Mouse (Mus musculus) myocyte (in vitro differentiated cells): Measurements from ENCODE around the gene Slc25a45. TPM values are rescaled to one million over a fixed set of nuclear protein-coding genes. Genes with fewer than 3 reads are reported as not detected.
"Not testable (repeated sequence)": the region's sequence is repeated elsewhere in the genome, so short reads cannot be mapped to it uniquely, and the experiment has no call there.

Experiments
- H3K27me3 ChIP-seq: one replicate; pipeline ENCODE4 v1.6.1; 2011; ENCODE audit not compliant: control insufficient read depth, insufficient read depth, insufficient read length
- H3K36me3 ChIP-seq: one replicate; pipeline ENCODE4 v1.6.1; 2011; ENCODE audit not compliant: control insufficient read depth, insufficient read depth
- H3K4me2 ChIP-seq: one replicate; pipeline ENCODE4 v1.6.1; 2011; ENCODE audit warnings: low read depth, control low read depth
- H3K4me3 ChIP-seq: one replicate; pipeline ENCODE4 v1.5.1; 2011; ENCODE audit warnings: mild to moderate bottlenecking, control low read depth, moderate library complexity
- H3K79me2 ChIP-seq: one replicate; pipeline ENCODE4 v1.6.1; 2011; ENCODE audit not compliant: control insufficient read depth, insufficient read depth
- H3ac ChIP-seq: one replicate; pipeline ENCODE4 v1.6.1; 2011; ENCODE audit not compliant: control insufficient read depth, insufficient read length
- CEBPB ChIP-seq: IDR thresholded peaks from 2 replicates; pipeline ENCODE4 v1.6.1; 2011; ENCODE audit warnings: mild to moderate bottlenecking, moderate library complexity; ENCODE audit not compliant: poor library complexity, insufficient read depth, severe bottlenecking
- E2F4 ChIP-seq: IDR thresholded peaks from one replicate; pipeline ENCODE4 v1.6.1; 2011; ENCODE audit warnings: mild to moderate bottlenecking, control low read depth, moderate library complexity; ENCODE audit not compliant: insufficient read depth
- MAX ChIP-seq: IDR thresholded peaks from one replicate; pipeline ENCODE4 v1.6.1; 2011; ENCODE audit warnings: low read depth, mild to moderate bottlenecking, control low read depth
- MYOD1 ChIP-seq, 3 experiments: IDR thresholded peaks; one replicate each; pipeline ENCODE4 v1.6.1; 2011; ENCODE audit warnings: control low read depth in 2 of 3, low read depth in 2 of 3, mild to moderate bottlenecking in 2 of 3, moderate library complexity in 1 of 3; ENCODE audit not compliant: insufficient read length in 2 of 3, control insufficient read depth in 1 of 3
- MYOG ChIP-seq, 3 experiments: IDR thresholded peaks; one replicate each; pipeline ENCODE4 v1.6.1; 2011; ENCODE audit warnings: control low read depth in 2 of 3, low read depth in 2 of 3, mild to moderate bottlenecking in 2 of 3; ENCODE audit not compliant: insufficient read length in 2 of 3, control insufficient read depth in 1 of 3, insufficient read depth in 1 of 3
- POLR2A ChIP-seq: IDR thresholded peaks from one replicate; pipeline ENCODE4 v1.6.1; 2011; ENCODE audit warnings: low read depth, mild to moderate bottlenecking, control low read depth, moderate library complexity; ENCODE audit not compliant: insufficient read length
- POLR2AphosphoS2 ChIP-seq: IDR thresholded peaks from one replicate; pipeline ENCODE4 v1.6.1; 2011; ENCODE audit warnings: low read depth, control low read depth; ENCODE audit not compliant: insufficient read length
- REST ChIP-seq: IDR thresholded peaks from one replicate; pipeline ENCODE4 v1.6.1; 2011; ENCODE audit warnings: mild to moderate bottlenecking, control low read depth, moderate library complexity; ENCODE audit not compliant: insufficient read depth, insufficient read length
- SRF ChIP-seq: IDR thresholded peaks from one replicate; pipeline ENCODE4 v1.6.1; 2011; ENCODE audit warnings: low read depth; ENCODE audit not compliant: control insufficient read depth, insufficient read length
- TCF12 ChIP-seq: IDR thresholded peaks from one replicate; pipeline ENCODE4 v1.6.1; 2011; ENCODE audit warnings: mild to moderate bottlenecking, control low read depth; ENCODE audit not compliant: poor library complexity, insufficient read depth, severe bottlenecking
- TCF3 ChIP-seq: IDR thresholded peaks from one replicate; pipeline ENCODE4 v1.6.1; 2011; ENCODE audit warnings: low read depth, control low read depth; ENCODE audit not compliant: insufficient read length
- USF1 ChIP-seq: IDR thresholded peaks from one replicate; pipeline ENCODE4 v1.6.1; 2011; ENCODE audit warnings: low read depth, mild to moderate bottlenecking, control low read depth, moderate library complexity
- polyA plus RNA-seq: library from polyadenylated mRNA; unstranded; fragments of >200 nt; fragmentation: generic; extraction: Trizol; gene quantifications from one replicate; pipeline ENCODE4 v1.2.1, GENCODE M21; 2012; ENCODE audit warnings: missing spikeins

The Slc25a45 gene
- polyA plus RNA-seq, 1 experiment: 5.2 TPM

GRCm38 (mm10) chr19:5879735-5880134 lies 2.1 kb downstream of the Slc25a45 start:
- no peak overlapping the region for H3K4me3 ChIP-seq
- H3K36me3 ChIP-seq: no peaks in the 10 kb centered on the region
- no peaks in the 10 kb centered on the region for H3K27me3 ChIP-seq
- H3K79me2 ChIP-seq: peaks cover 5% of the 10 kb centered on the region
- no peak for TF ChIP-seq E2F4
- no peak for TF ChIP-seq SRF
- no peak for TF ChIP-seq TCF3
- no peak for TF ChIP-seq MYOD1 (IDR thresholded peaks at IDR 0.05; ENCODE audit: control insufficient read depth in 1 of 3, insufficient read length in 2 of 3, low read depth in 2 of 3)
- TF ChIP-seq USF1: no peak
- no peak for TF ChIP-seq MYOG (IDR thresholded peaks at IDR 0.05; ENCODE audit: control insufficient read depth in 1 of 3, insufficient read depth in 1 of 3, insufficient read length in 2 of 3, low read depth in 2 of 3)
- TF ChIP-seq POLR2AphosphoS2: no peak
- no peak for TF ChIP-seq MAX
- TF ChIP-seq TCF12: no peak
- TF ChIP-seq REST: no peak
- TF ChIP-seq POLR2A: no peak
- no peak for TF ChIP-seq CEBPB
- no peak overlapping the region for H3ac ChIP-seq
- no peak overlapping the region for H3K4me2 ChIP-seq

GRCm38 (mm10) chr19:5881155-5881554 lies 3.5 kb downstream of the Slc25a45 start:
- TF ChIP-seq TCF3: no peak
- no peak for TF ChIP-seq USF1
- no peak for TF ChIP-seq POLR2A
- no peak for TF ChIP-seq SRF
- Histone ChIP-seq H3K4me2 (no peak overlapping the region), H3K4me3 (no peak overlapping the region)

GRCm38 (mm10) chr19:5882079-5882478 lies 4.5 kb downstream of the Slc25a45 start:
- not testable (repeated sequence) for H3K36me3 ChIP-seq, H3ac ChIP-seq, H3K79me2 ChIP-seq, H3K4me2 ChIP-seq, H3K4me3 ChIP-seq, H3K27me3 ChIP-seq

More at GRCm38 (mm10) chr19:5881155-5881554, 3.5 kb downstream of the Slc25a45 start:
- H3K36me3 ChIP-seq: no peaks in the 10 kb centered on the region
- no peak overlapping the region for H3ac ChIP-seq
- H3K79me2 ChIP-seq: no peaks in the 10 kb centered on the region
- no peaks in the 10 kb centered on the region for H3K27me3 ChIP-seq

- TF ChIP-seq POLR2AphosphoS2 (no peak), E2F4 (no peak), REST (no peak), MYOG (IDR thresholded peaks at IDR 0.05; ENCODE audit: control insufficient read depth in 1 of 3, insufficient read depth in 1 of 3, insufficient read length in 2 of 3, low read depth in 2 of 3) (no peak), TCF12 (no peak), CEBPB (no peak)
- H3K79me2 ChIP-seq: no peaks in the 10 kb centered on the region
- H3K27me3 ChIP-seq: no peaks in the 10 kb centered on the region
- H3K4me2 ChIP-seq: no peak overlapping the region
- H3K4me3 ChIP-seq: no peak overlapping the region
- H3ac ChIP-seq: no peak overlapping the region
- H3K36me3 ChIP-seq: no peaks in the 10 kb centered on the region
Measured at GRCm38 (mm10) chr19:5883935-5884334, 6.3 kb downstream of the Slc25a45 start.

GRCm38 (mm10) chr19:5885838-5886237 lies 8.2 kb downstream of the Slc25a45 start:
- Histone ChIP-seq H3K27me3 (no peaks in the 10 kb centered on the region), H3K36me3 (no peaks in the 10 kb centered on the region), H3K4me2 (no peak overlapping the region), H3K79me2 (no peaks in the 10 kb centered on the region), H3ac (no peak overlapping the region), H3K4me3 (no peak overlapping the region)
- TF ChIP-seq TCF3 (no peak), SRF (no peak), USF1 (no peak), POLR2A (no peak), MYOD1 (IDR thresholded peaks at IDR 0.05; ENCODE audit: control insufficient read depth in 1 of 3, insufficient read length in 2 of 3, low read depth in 2 of 3) (no peak), POLR2AphosphoS2 (no peak), E2F4 (no peak), MAX (no peak), CEBPB (no peak)
